Mouse (Mus musculus) bone marrow macrophage, adult 2 months (primary cell): Measurements from ENCODE around the gene Ift27.

ENCODE experiments used
- CTCF ChIP-seq: IDR thresholded peaks from 2 replicates; pipeline ENCODE4 v1.5.1; 2012; ENCODE audit warnings: low read depth, mild to moderate bottlenecking, low read length, moderate library complexity
- POLR2A ChIP-seq: IDR thresholded peaks from 2 replicates; pipeline ENCODE4 v1.6.1; 2012; ENCODE audit warnings: mild to moderate bottlenecking, low read depth, low read length, borderline replicate concordance

DNA sequence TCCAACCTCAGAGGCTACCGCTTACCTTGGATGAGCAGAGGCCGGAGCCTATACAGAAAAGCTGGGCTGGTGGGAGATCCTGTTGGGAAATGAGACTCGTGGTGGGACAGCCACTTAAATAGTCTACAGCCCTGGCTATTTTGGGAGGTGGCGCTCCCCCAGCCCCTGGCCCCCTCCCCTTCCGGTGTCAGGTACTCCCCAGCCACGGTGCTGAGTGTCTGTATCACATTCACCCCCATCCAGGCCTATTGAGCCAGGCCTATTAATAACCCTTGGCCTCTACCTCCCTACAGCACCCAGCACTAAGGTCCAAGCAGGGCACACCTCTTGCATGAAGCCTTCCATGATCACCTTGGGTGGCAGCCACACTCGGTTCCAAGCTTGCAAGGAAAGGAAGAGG lies 32.4 kb upstream of the Ift27 start, which contains the start of gene Pvalb:
- no peak for TF ChIP-seq CTCF
- no peak for TF ChIP-seq POLR2A
